Comparison of ENCODE assay signal across 20 mouse cellular contexts in genomic region chr12:55825537-55825936, GRCm38 (mm10). TPM values are rescaled to one million over a fixed set of nuclear protein-coding genes. Genes with fewer than 3 reads are reported as not detected.
DNase-seq lines count a peak whose midpoint lies in the region; ATAC-seq and TF ChIP-seq lines count a peak whose summit lies in the region.
"Had no signal": no experiment of that assay in that cellular context is flagged by ENCODE, and none has a peak within 500 bp of the region (broad histone marks: within the 10 kb centered on the region; RNA-seq: fewer than 3 reads in every experiment).

No protein-coding gene starts in this region.

- no peaks in the 10 kb centered on the region for H3K4me1 ChIP-seq in heart, adult 2 months (ENCODE audit: control insufficient read depth, insufficient read depth, low read length)
- H3K4me1 ChIP-seq in lung, postnatal 0 days (ENCODE audit: insufficient read depth, low read depth, low read length), result no peaks in the 10 kb centered on the region
- H3K4me1 ChIP-seq in kidney, embryonic 15.5 days, result no peaks in the 10 kb centered on the region
- H3K4me1 ChIP-seq: embryonic facial prominence, embryonic 10.5 days; forebrain, embryonic 12.5 days; neural tube, embryonic 12.5 days had no signal

- TF ChIP-seq EP300 in heart, adult 2 months (IDR thresholded peaks at IDR 0.05; ENCODE audit: insufficient read depth, low read depth, low read length), result no peak
- TF ChIP-seq EP300 in lung, postnatal 0 days (IDR thresholded peaks at IDR 0.05), result no peak

- H3K4me3 ChIP-seq in heart, adult 2 months, result no peak overlapping the region
- no peak overlapping the region for H3K4me3 ChIP-seq in lung, postnatal 0 days (ENCODE audit: low read depth, low read length)
- H3K4me3 ChIP-seq in kidney, embryonic 15.5 days (replicated peaks), result no peak overlapping the region
- H3K4me3 ChIP-seq: embryonic facial prominence, embryonic 10.5 days; forebrain, embryonic 12.5 days; heart, embryonic 15.5 days; liver, embryonic 13.5 days; neural tube, embryonic 12.5 days had no signal

- ATAC-seq in lung, postnatal 0 days, result no peak
- ATAC-seq in Patski, result no peak
- no peak for ATAC-seq in megakaryocyte, adult 5-6 weeks (ENCODE audit: poor library complexity, severe bottlenecking)
- no peak for ATAC-seq in kidney, embryonic 15.5 days (replicated peaks; ENCODE audit: low FRiP score)
- ATAC-seq: hindbrain, postnatal 0 days had no signal

- H3K36me3 ChIP-seq in heart, adult 2 months (ENCODE audit: control insufficient read depth, insufficient read depth, low read length), result no peaks in the 10 kb centered on the region
- H3K36me3 ChIP-seq in lung, postnatal 0 days (ENCODE audit: insufficient read depth, low read length), result no peaks in the 10 kb centered on the region
- H3K36me3 ChIP-seq in kidney, embryonic 15.5 days, result no peaks in the 10 kb centered on the region
- H3K36me3 ChIP-seq: embryonic facial prominence, embryonic 10.5 days; forebrain, embryonic 12.5 days; heart, embryonic 15.5 days; liver, embryonic 13.5 days; neural tube, embryonic 12.5 days had no signal

- POLR2A ChIA-PET in Patski (lab: Charles Lee), result no interaction called here

- H3K79me2 ChIP-seq in heart, adult 2 months (replicated peaks; ENCODE audit: control insufficient read depth, insufficient read depth, low read length), result no peaks in the 10 kb centered on the region

- no peaks in the 10 kb centered on the region for H3K27me3 ChIP-seq in heart, adult 2 months (ENCODE audit: control insufficient read depth, insufficient read depth, low read length)
- no peaks in the 10 kb centered on the region for H3K27me3 ChIP-seq in lung, postnatal 0 days (replicated peaks; ENCODE audit: insufficient read depth, low read length)
- no peaks in the 10 kb centered on the region for H3K27me3 ChIP-seq in Patski
- H3K27me3 ChIP-seq in kidney, embryonic 15.5 days, result no peaks in the 10 kb centered on the region
- H3K27me3 ChIP-seq: forebrain, embryonic 12.5 days; heart, embryonic 15.5 days; liver, embryonic 13.5 days; neural tube, embryonic 12.5 days had no signal

- no peak for TF ChIP-seq POLR2A in heart, adult 2 months (IDR thresholded peaks at IDR 0.05; ENCODE audit: insufficient read depth, low read depth, low read length)

- in situ Hi-C loops in Patski (cut with MboI; ENCODE audit: low pct_unique_long_range_greater_than_20kb), result no loop called here

- H3K27ac ChIP-seq in heart, adult 2 months, result no peak overlapping the region
- H3K27ac ChIP-seq in lung, postnatal 0 days (ENCODE audit: low read length), result no peak overlapping the region
- no peak overlapping the region for H3K27ac ChIP-seq in kidney, embryonic 15.5 days
- H3K27ac ChIP-seq: embryonic facial prominence, embryonic 10.5 days; forebrain, embryonic 12.5 days; heart, embryonic 15.5 days; hindbrain, postnatal 0 days; liver, embryonic 13.5 days; neural tube, embryonic 12.5 days had no signal

- intact Hi-C loops in heart, adult 2 months (cut with DNase I), result no loop called here
- intact Hi-C loops in heart, postnatal 25 days (cut with DNase I), result loop anchor here (10.0 kb wide), 1 partner anchor 521 kb away; the partner anchor contains the start of gene Ppp2r3c

- no peak for DNase-seq in heart, adult 2 months
- DNase-seq in heart, postnatal 25 days (ENCODE audit: low spot score), result no peak
- DNase-seq in lung, postnatal 0 days (ENCODE audit: low spot score), result no peak
- DNase-seq in lung, postnatal 10 days, result no peak
- DNase-seq in Patski (ENCODE audit: low read depth, low spot score), result no peak
- DNase-seq: cerebellum, adult 8-10 months; gastrocnemius, postnatal 25 days; kidney, adult 8-10 months; kidney, postnatal 25 days; liver, embryonic 13.5 days; lung, postnatal 14 days; thymus, postnatal 36 days had no signal

- 79% methylated on average over 2 of the region's 2 CpGs for WGBS in heart, adult 2 months
- 79% methylated on average over 2 of the region's 2 CpGs for WGBS in lung, postnatal 0 days
- WGBS in kidney, embryonic 15.5 days, result 87% methylated on average over 2 of the region's 2 CpGs

- peak; percentile 37 for TF ChIP-seq CTCF in heart, adult 2 months (IDR thresholded peaks at IDR 0.05)
- TF ChIP-seq CTCF in lung, postnatal 0 days (IDR thresholded peaks at IDR 0.05), result peak; percentile 10; the same call in 1 of the 2 replicates
- TF ChIP-seq CTCF in Patski (IDR thresholded peaks at IDR 0.05), result peak; percentile 40

- H3K4me2 ChIP-seq in lung, postnatal 0 days (replicated peaks; ENCODE audit: low read depth, low read length), result no peak overlapping the region
- no peak overlapping the region for H3K4me2 ChIP-seq in kidney, embryonic 15.5 days
- H3K4me2 ChIP-seq: forebrain, embryonic 12.5 days; heart, embryonic 15.5 days; liver, embryonic 13.5 days; midbrain, embryonic 11.5 days; neural tube, embryonic 12.5 days had no signal

- CTCF ChIA-PET in Patski (lab: Charles Lee), result no interaction called here

- no peaks in the 10 kb centered on the region for H3K9me3 ChIP-seq in lung, postnatal 0 days (ENCODE audit: low read length)
- no peaks in the 10 kb centered on the region for H3K9me3 ChIP-seq in kidney, embryonic 15.5 days (replicated peaks)
- H3K9me3 ChIP-seq: embryonic facial prominence, embryonic 10.5 days; forebrain, embryonic 12.5 days; heart, embryonic 15.5 days; liver, embryonic 13.5 days; neural tube, embryonic 12.5 days had no signal

- no peak overlapping the region for H3K9ac ChIP-seq in heart, adult 2 months (ENCODE audit: low read depth, low read length)
- no peak overlapping the region for H3K9ac ChIP-seq in lung, postnatal 0 days (replicated peaks; ENCODE audit: low read depth)
- no peak overlapping the region for H3K9ac ChIP-seq in kidney, embryonic 15.5 days
- H3K9ac ChIP-seq: forebrain, embryonic 12.5 days; heart, embryonic 15.5 days; liver, embryonic 13.5 days; neural tube, embryonic 12.5 days had no signal

RNA-seq across cellular contexts. Expression of gene Ralgapa1, which starts 4.6 kb away (rescaled TPM):
- 10 to 100 TPM; 55.9 to 57.0 TPM for total RNA-seq in heart, adult 2 months (2021)
- 38.8 and 56.2 TPM in 2 replicates for polyA plus RNA-seq in heart, adult 2 months (2012; rRNA removed)
- total RNA-seq in heart, postnatal 25 days (2021), result 10 to 100 TPM; 56.1 to 64.5 TPM
- polyA plus RNA-seq in lung, postnatal 0 days (2015; fragmentation: Nextera tagmentation; extraction: Ambion mirVana), result 10.9 and 13.3 TPM in 2 replicates
- polyA plus RNA-seq in Patski (2021), result 36.0 TPM
- 33.7 and 39.3 TPM in 2 replicates for total RNA-seq in megakaryocyte, adult 5-6 weeks (2015)
- 25.6 and 36.6 TPM in 2 replicates for total RNA-seq in megakaryocyte, adult 5-6 weeks (2017)
- polyA plus RNA-seq in kidney, embryonic 15.5 days (2015; fragmentation: Nextera tagmentation; extraction: Ambion mirVana), result 13.2 and 14.0 TPM in 2 replicates

RNA-seq across cellular contexts. Expression of gene Brms1l, which starts 10.6 kb away (rescaled TPM):
- 10 to 100 TPM; 19.1 to 21.0 TPM for total RNA-seq in heart, adult 2 months (2021)
- polyA plus RNA-seq in heart, adult 2 months (2012; rRNA removed), result 11.8 and 24.8 TPM in 2 replicates
- total RNA-seq in heart, postnatal 25 days (2021), result 10 to 100 TPM; 22.3 to 22.9 TPM
- polyA plus RNA-seq in lung, postnatal 0 days (2015; fragmentation: Nextera tagmentation; extraction: Ambion mirVana), result 24.9 and 25.3 TPM in 2 replicates
- 41.0 TPM for polyA plus RNA-seq in Patski (2021)
- total RNA-seq in megakaryocyte, adult 5-6 weeks (2015), result 12.6 and 12.8 TPM in 2 replicates
- total RNA-seq in megakaryocyte, adult 5-6 weeks (2017), result 13.8 and 14.0 TPM in 2 replicates
- 38.0 and 38.5 TPM in 2 replicates for polyA plus RNA-seq in kidney, embryonic 15.5 days (2015; fragmentation: Nextera tagmentation; extraction: Ambion mirVana)
